Mouse (Mus musculus) bone marrow macrophage, adult 2 months (primary cell): ENCODE data around the gene Vps18.

Source experiments
- CTCF ChIP-seq: IDR thresholded peaks from 2 replicates; pipeline ENCODE4 v1.5.1; 2012; ENCODE audit warnings: low read depth, mild to moderate bottlenecking, low read length, moderate library complexity
- POLR2A ChIP-seq: IDR thresholded peaks from 2 replicates; pipeline ENCODE4 v1.6.1; 2012; ENCODE audit warnings: mild to moderate bottlenecking, low read depth, low read length, borderline replicate concordance

GRCm38 (mm10) chr2:119242548-119242947 lies 46.0 kb upstream of the Vps18 start:
- TF ChIP-seq CTCF (no peak), POLR2A (no peak)
